Mouse (Mus musculus) 416B (cell line): ENCODE data around the gene Atp2b4.
"Not testable (repeated sequence)": the region's sequence is repeated elsewhere in the genome, so short reads cannot be mapped to it uniquely, and the experiment has no call there.

ENCODE experiments used
- DNase-seq: peaks from one replicate; pipeline ENCODE4 v3.0.0; 2011; ENCODE audit warnings: low read depth

Gene Atp2b4

GRCm38 (mm10) chr1:133694876-133695275 is 106.0 kb downstream of the Atp2b4 start:
- DNase-seq = peak; percentile 83

GRCm38 (mm10) chr1:133694301-133694700 is 106.5 kb downstream of the Atp2b4 start:
- no peak for DNase-seq

- DNase-seq = no peak
These were observed 107.2 kb downstream of the Atp2b4 start for GRCm38 (mm10) chr1:133693536-133694114.

GRCm38 (mm10) chr1:133692195-133692594 is 108.6 kb downstream of the Atp2b4 start:
- DNase-seq = no peak

DNA sequence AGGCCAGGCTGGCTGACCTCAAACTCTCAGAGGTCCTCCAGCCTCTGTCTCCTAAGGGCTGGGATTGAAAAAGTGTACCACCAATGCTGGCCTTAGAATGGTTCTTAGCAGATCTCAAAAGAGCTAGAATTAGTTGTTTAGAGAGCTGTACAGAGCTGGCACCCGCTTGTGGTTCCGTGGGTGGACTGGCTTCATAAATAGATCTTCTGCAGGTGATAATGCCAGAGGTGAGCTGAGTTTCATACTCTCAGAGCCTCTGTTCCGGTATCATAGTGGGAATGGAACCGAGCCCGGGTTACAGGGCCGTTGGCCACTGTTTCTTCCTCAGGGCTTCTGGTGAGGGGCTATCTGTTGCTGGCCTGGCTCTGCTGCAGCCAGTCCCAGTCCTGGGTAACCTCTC is 109.8 kb downstream of the Atp2b4 start:
- DNase-seq = no peak

DNA sequence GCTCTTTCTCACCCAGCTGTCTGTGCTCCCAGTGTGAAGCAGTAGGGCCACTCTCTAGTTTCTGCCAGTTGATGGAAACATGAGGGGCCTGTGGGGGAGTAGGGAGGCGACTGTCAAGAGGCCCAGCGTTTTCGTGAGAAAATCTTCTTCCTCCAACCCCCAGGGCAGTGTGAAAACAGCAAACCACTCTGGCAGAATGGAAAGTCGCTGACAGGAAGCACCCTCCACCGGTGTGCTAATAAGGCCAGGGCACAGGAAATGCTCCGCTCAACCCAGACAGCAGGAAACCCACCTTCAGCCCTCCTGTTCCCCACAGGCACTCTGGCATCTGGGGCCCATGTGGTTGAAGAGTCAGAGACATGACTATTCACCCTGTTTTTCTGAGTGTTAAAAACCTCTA is 110.9 kb downstream of the Atp2b4 start, which contains the start of gene Lax1:
Gene Lax1, minus strand, starts transcription at position 212 of the 400 bp plus-strand sequence.
- peak; percentile 79 for DNase-seq

- no peak for DNase-seq
These were observed 112.5 kb downstream of the Atp2b4 start for GRCm38 (mm10) chr1:133688301-133688700.

DNA sequence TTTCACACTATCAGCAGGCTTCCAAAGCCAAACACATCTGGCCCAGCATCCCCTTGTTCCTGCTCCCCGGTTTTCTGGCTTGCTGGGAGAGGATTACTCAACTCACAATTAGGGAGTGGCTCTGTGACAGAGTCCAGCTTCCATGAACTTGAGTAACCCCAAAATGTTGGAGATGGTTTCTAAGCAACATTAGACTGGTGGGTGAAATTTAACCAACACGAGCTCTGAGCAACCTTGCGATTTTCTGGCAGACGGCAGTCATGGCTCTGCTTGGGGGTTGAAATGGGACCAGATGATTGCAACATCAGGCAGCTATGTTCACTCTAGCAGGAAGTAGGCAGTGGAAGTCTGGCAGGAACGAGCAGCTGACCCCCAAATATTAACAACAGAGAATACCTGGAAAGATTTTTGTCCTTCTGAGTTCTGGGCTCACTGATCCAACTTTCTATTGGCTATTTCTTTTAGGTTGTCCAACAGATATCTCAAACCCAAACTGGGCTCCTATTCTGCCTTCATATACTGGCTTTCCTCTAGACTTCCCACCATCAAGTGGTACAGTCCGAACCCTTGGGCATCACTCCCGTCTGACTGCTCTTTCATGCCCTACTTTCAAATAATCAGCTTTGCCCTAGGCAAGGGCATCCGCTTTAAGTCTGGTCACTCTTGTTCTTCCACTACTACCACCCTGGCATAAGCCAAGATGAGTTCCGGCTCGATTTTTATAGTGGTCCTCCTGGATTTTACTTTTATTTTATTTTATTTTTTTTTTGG is 114.9 kb downstream of the Atp2b4 start:
- DNase-seq = peak; percentile 56

GRCm38 (mm10) chr1:133671801-133672200 is 129.0 kb downstream of the Atp2b4 start:
- DNase-seq = no peak

- peak; percentile 34 for DNase-seq
These were observed 129.6 kb downstream of the Atp2b4 start for GRCm38 (mm10) chr1:133671266-133671665.

DNA sequence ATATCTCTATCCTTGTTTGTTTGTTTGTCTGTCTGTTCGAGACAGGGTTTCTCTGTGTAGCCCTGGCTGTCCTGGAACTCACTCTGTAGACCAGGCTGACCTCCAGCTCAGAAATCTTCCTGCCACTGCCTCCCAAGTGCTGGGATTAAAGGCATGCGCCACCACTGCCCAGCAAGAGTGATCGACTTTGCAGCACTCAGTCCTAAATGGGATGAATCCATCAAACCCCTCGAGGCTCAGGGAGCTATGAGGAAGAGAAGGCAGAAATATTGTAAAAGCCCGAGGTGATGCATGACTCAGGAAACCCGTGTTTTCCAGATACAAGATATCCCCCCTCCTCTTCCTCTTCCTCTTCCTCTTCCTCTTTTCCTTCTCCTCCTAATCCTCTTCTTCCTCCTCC is 130.1 kb downstream of the Atp2b4 start:
- DNase-seq = no peak

DNA sequence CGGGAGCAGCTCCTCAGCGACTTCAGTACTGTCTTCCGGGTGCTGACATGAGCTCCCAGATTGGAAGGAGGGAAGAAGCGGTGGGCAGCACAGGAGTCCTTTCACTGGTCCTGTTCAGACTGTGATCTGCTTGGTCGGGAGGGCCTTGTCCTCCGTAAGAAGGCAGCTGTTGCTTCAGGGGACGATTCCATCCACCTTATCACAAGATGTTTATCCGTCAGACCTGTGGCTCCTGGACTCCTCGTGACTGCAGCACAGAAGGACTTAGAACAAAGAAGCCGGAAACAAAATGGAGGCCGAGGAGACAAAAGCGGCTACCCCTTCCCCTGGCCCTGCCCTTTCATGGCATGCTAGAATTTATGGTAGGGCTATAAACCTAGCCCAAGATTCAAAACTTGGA is 130.7 kb downstream of the Atp2b4 start:
- no peak for DNase-seq

DNA sequence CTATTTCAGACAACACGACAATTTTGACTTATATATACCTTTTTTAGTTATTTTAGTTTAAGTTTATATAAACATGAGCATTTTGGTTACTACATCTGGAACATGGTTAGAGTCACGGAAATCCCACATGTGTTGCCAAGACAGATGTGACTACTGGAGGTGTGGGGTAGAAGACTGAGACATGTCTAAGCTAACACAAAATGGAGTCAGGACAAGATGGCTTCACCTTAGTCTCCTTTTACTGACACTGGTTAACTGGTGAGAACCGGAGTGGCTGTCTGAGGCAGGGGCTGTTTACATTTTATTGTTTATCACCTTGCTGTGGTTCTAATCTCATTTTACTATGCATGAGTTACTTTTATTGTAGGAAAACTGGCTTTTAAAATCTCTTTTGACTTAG is 132.2 kb downstream of the Atp2b4 start:
- no peak for DNase-seq

DNA sequence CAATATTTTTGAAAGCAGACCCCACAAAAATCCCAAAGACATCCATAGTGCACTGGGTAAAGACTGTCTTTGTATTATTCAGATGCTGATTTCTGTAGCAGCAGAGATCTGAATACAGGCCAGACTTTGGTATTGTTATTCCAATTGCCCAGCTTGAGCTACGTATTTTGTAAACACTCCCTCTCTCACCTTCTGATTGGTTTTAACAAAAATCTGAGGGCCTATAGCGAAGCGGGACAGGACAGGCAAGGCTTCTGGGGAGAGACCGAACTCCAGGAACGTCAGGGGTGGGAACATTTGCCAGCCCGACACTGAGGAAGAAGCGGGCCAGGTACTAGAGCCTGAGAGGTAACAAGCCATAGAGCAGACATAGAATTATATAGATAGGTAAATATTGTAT is 133.1 kb downstream of the Atp2b4 start:
- no peak for DNase-seq

DNA sequence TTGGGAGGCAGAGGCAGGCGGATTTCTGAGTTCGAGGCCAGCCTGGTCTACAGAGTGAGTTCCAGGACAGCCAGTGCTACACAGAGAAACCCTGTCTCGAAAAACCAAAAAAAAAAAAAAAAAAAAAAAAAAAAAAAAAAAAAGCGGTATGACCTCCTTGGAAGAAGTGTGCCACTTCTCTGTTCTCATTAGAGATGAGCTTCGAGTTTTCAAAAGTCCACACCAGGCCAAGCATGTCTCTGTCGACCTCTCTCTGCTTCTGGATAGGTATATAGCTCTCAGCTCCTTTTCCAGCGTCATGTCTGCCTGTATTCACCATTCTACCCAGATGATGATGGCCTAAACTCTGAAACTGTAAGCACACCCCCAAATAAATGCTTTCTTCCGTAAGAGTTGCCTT is 135.1 kb downstream of the Atp2b4 start:
- not testable (repeated sequence) for DNase-seq

DNA sequence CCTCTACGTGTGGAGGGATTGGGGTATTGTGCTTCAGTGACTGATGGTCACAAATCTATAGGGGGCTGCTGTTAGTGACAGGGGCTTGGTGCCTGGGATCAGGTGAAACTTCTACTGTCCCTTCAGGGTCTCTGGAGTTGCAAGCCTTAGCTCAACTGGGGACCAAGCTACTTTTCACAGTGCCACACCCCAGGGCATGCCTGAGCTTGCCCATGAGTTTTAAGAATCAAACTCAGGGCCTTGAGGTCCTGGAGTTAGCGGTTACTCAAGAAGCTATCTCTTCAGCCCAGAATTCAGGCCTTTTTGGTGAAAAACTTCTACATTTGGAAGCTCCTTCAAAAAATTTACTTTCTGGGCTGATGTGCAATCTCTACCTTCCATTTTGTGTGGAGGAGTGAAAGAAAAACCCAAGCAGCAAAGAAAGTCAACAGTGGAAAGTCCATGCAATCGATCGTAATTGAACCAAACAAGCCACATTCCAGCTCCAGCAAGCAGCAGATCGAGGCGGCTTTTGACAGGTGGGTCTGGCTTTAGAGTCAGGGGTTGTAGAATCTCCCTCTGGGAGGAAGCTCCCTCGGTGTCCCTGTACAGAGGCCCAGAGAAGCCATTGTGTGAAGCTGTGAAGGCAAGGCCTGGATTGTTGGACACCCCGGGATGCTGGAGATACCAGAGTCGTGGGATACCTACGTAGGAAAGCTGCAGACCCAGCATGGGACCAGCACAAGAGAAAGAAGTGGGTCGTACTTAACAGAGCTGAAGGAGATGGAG is 136.5 kb downstream of the Atp2b4 start:
- DNase-seq = no peak

GRCm38 (mm10) chr1:133663427-133663826 is 137.4 kb downstream of the Atp2b4 start:
- DNase-seq = no peak

DNA sequence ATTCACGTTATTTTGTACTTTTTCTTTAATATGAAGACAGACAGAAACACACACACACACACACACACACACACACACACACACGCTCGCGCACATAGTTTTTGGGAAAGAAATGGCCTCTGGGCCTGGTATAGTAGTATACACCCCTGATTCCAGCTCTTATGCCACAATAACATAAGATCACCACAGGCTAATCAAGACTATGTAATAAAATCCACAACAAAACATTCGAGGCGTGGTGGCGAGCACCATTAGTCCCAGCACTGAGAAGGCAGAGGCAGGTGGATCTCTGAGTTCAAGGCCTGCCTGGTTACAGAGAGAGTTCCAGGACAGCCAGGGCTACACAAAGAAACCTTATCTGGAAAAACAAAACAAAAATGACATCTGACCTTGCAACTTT is 137.9 kb downstream of the Atp2b4 start:
- DNase-seq = no peak

GRCm38 (mm10) chr1:133661203-133661933 is 139.5 kb downstream of the Atp2b4 start, which contains the start of gene Gm38394:
Gene Gm38394 (minus strand): TSS chr1:133661318.
- peak; percentile 98 for DNase-seq

DNA sequence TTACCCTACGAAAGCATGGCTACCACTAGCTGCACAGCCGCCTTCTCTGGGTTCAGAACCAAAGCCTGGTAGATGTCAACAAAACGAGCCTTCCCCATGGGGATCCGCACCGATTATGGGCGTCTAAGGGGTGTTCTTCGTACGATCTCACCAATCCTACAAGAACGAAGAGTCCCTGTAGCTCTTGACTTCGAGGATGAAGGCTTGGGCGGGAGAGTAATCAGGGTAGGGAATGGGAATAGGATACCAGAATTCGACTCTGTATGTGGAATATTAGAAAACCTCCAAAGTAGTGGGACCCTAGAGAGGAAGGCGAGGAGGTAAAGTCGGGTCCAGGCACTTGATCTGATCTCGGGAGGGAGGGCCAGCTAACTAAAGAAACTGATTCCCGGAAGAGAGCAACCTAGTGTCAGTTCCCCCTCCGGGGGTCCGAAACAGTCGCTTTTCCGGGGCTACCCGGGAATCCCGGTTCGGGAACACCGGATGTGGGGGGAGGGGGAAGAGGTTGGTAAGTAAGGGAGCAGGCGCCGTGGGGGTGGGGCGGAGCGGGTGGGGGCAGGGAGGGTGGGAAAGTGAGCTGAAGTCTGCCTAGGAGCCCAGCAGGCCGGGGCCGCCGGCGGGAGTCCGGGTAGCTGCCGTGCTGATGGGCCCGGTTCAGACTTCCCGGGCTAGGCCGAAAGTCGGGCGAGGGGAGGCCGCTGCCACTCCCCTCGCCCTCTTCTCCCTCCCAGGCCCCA is 140.2 kb downstream of the Atp2b4 start, which contains the start of gene Zbed6:
Gene Zbed6, minus strand, starts transcription at position 420 of the 737 bp plus-strand sequence.
- DNase-seq = peak; percentile 51

DNA sequence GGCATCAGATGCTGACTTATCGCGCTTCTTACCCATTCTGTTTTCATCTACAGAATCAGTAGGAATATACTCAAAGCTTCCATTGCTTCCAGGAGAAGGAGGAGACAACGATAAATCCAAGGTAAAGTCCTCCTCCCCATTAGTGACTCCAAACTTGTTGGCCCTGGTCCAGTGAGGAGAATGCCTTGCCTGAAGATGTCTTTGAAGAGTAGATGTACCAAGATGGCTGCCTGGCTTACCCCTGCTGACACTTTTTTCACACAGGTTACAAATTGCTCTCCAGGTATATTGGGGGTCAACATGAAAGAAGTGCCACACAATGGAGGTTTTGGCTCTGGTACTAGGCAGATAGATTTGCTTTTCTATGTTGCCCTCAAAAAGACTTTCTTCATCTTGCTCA is 142.0 kb downstream of the Atp2b4 start:
- DNase-seq = no peak
